10 mouse cellular contexts compared by ENCODE assay signal in genomic region chr9:44645481-44645880, GRCm38 (mm10). TPM values are rescaled to one million over a fixed set of nuclear protein-coding genes. Genes with fewer than 3 reads are reported as not detected.
DNase-seq lines count a peak whose midpoint lies in the region; ATAC-seq lines count a peak whose summit lies in the region.
"Had no signal": no experiment of that assay in that cellular context is flagged by ENCODE, and none has a peak within 500 bp of the region (broad histone marks: within the 10 kb centered on the region; RNA-seq: fewer than 3 reads in every experiment).

No protein-coding gene starts in this region.

- no peaks in the 10 kb centered on the region for H3K36me3 ChIP-seq in midbrain, embryonic 11.5 days (ENCODE audit: control insufficient read depth, insufficient read depth, low read length)
- H3K36me3 ChIP-seq in midbrain, embryonic 15.5 days (replicated peaks), result 0 out of 2 replicates have a peak, but pooled peaks cover 2% of the 10 kb centered on the region
- no peaks in the 10 kb centered on the region for H3K36me3 ChIP-seq in lung, embryonic 15.5 days
- peaks cover 13% of the 10 kb centered on the region for H3K36me3 ChIP-seq in embryonic facial prominence, embryonic 10.5 days (replicated peaks)

- H3K9ac ChIP-seq in midbrain, embryonic 11.5 days (ENCODE audit: low read length), result no peak overlapping the region
- no peak overlapping the region for H3K9ac ChIP-seq in midbrain, embryonic 15.5 days
- no peak overlapping the region for H3K9ac ChIP-seq in lung, embryonic 15.5 days

- H3K4me2 ChIP-seq in midbrain, embryonic 11.5 days, result no peak overlapping the region
- no peak overlapping the region for H3K4me2 ChIP-seq in midbrain, embryonic 15.5 days
- no peak overlapping the region for H3K4me2 ChIP-seq in lung, embryonic 15.5 days

- intact Hi-C loops in left cerebral cortex, postnatal 36 days (cut with DNase I), result no loop called here

- peak; percentile 70 for DNase-seq in midbrain, embryonic 11.5 days (ENCODE audit: low spot score, missing footprints)
- peak; percentile 75 for DNase-seq in brain, adult 2 months (ENCODE audit: low read depth, low spot score)
- DNase-seq in heart, adult 9 months (ENCODE audit: low spot score in 2 of 2), result peak; percentile 52 to 77
- no peak for DNase-seq in embryonic facial prominence, embryonic 10.5 days (ENCODE audit: low spot score)
- no peak for DNase-seq in left cerebral cortex, postnatal 36 days (ENCODE audit: low spot score in 2 of 2)
- DNase-seq in left cerebral cortex, adult 11 months (ENCODE audit: low spot score), result no peak

- H3K4me3 ChIP-seq in midbrain, embryonic 11.5 days (ENCODE audit: low read depth, low read length), result no peak overlapping the region
- no peak overlapping the region for H3K4me3 ChIP-seq in midbrain, embryonic 15.5 days
- no peak overlapping the region for H3K4me3 ChIP-seq in lung, embryonic 15.5 days
- H3K4me3 ChIP-seq in embryonic facial prominence, embryonic 10.5 days, result no peak overlapping the region
- H3K4me3 ChIP-seq: myocyte had no signal

- H3K27me3 ChIP-seq in midbrain, embryonic 11.5 days (ENCODE audit: control insufficient read depth, insufficient read depth, low read length), result no peaks in the 10 kb centered on the region
- no peaks in the 10 kb centered on the region for H3K27me3 ChIP-seq in midbrain, embryonic 15.5 days (replicated peaks)
- no peaks in the 10 kb centered on the region for H3K27me3 ChIP-seq in lung, embryonic 15.5 days
- H3K27me3 ChIP-seq in embryonic facial prominence, embryonic 10.5 days (replicated peaks; ENCODE audit: low read depth, poor library complexity, severe bottlenecking), result no peaks in the 10 kb centered on the region

- 76% methylated on average over 5 of the region's 5 CpGs for WGBS in midbrain, embryonic 11.5 days
- 76% methylated on average over 5 of the region's 5 CpGs for WGBS in midbrain, embryonic 15.5 days
- 37% methylated on average over 5 of the region's 5 CpGs for WGBS in lung, embryonic 15.5 days
- WGBS in embryonic facial prominence, embryonic 10.5 days, result 86% methylated on average over 5 of the region's 5 CpGs

- no peak for ATAC-seq in midbrain, embryonic 11.5 days (ENCODE audit: low FRiP score)
- ATAC-seq in midbrain, embryonic 15.5 days (replicated peaks), result no peak
- ATAC-seq in lung, embryonic 15.5 days (ENCODE audit: borderline replicate concordance, extremely low read depth, low FRiP score, low TSS enrichment), result peak; percentile 58; the same call in 1 of the 2 replicates

- no peaks in the 10 kb centered on the region for H3K4me1 ChIP-seq in midbrain, embryonic 11.5 days (ENCODE audit: control insufficient read depth, insufficient read depth, low read length)
- no peaks in the 10 kb centered on the region for H3K4me1 ChIP-seq in midbrain, embryonic 15.5 days
- H3K4me1 ChIP-seq in lung, embryonic 15.5 days, result 0 out of 2 replicates have a peak, but pooled peaks cover 5% of the 10 kb centered on the region
- H3K4me1 ChIP-seq in embryonic facial prominence, embryonic 10.5 days, result no peaks in the 10 kb centered on the region

- no peaks in the 10 kb centered on the region for H3K9me3 ChIP-seq in midbrain, embryonic 11.5 days (ENCODE audit: control insufficient read depth, low read length)
- no peaks in the 10 kb centered on the region for H3K9me3 ChIP-seq in midbrain, embryonic 15.5 days
- H3K9me3 ChIP-seq in lung, embryonic 15.5 days, result no peaks in the 10 kb centered on the region
- H3K9me3 ChIP-seq in embryonic facial prominence, embryonic 10.5 days, result peaks cover 4% of the 10 kb centered on the region; the same call in 1 of the 2 replicates

- no peak overlapping the region for H3K27ac ChIP-seq in midbrain, embryonic 11.5 days (ENCODE audit: low read depth, low read length)
- no peak overlapping the region for H3K27ac ChIP-seq in midbrain, embryonic 15.5 days
- no peak overlapping the region for H3K27ac ChIP-seq in lung, embryonic 15.5 days
- no peak overlapping the region for H3K27ac ChIP-seq in embryonic facial prominence, embryonic 10.5 days (replicated peaks)

RNA-seq across cellular contexts. Expression of gene Treh, which starts 27.6 kb away (rescaled TPM):
- polyA plus RNA-seq in midbrain, embryonic 11.5 days (2014; fragmentation: Nextera tagmentation; extraction: Ambion mirVana), result not detected in 2 replicates
- polyA plus RNA-seq in midbrain, embryonic 15.5 days (2015; fragmentation: Nextera tagmentation; extraction: Ambion mirVana), result not detected in 2 replicates
- not detected in 2 replicates for polyA plus RNA-seq in lung, embryonic 15.5 days (2015; fragmentation: Nextera tagmentation; extraction: Ambion mirVana)
- not detected in 2 replicates for polyA plus RNA-seq in embryonic facial prominence, embryonic 10.5 days (2016; fragmentation: Nextera tagmentation; extraction: Ambion mirVana)
- under 1 TPM in 1 of 2 experiments, not detected in 1; 0.27 TPM for total RNA-seq in left cerebral cortex, postnatal 36 days (2021)
- polyA plus RNA-seq: heart, embryonic 14.5 days had no signal

RNA-seq across cellular contexts. Expression of gene Ddx6, which starts 40.8 kb away (rescaled TPM):
- polyA plus RNA-seq in midbrain, embryonic 11.5 days (2014; fragmentation: Nextera tagmentation; extraction: Ambion mirVana), result 11.9 and 13.8 TPM in 2 replicates
- 20.7 and 22.6 TPM in 2 replicates for polyA plus RNA-seq in midbrain, embryonic 15.5 days (2015; fragmentation: Nextera tagmentation; extraction: Ambion mirVana)
- polyA plus RNA-seq in lung, embryonic 15.5 days (2015; fragmentation: Nextera tagmentation; extraction: Ambion mirVana), result 20.7 and 22.5 TPM in 2 replicates
- 21.8 and 23.5 TPM in 2 replicates for polyA plus RNA-seq in embryonic facial prominence, embryonic 10.5 days (2016; fragmentation: Nextera tagmentation; extraction: Ambion mirVana)
- 100 to 1,000 TPM; 128 to 140 TPM for total RNA-seq in left cerebral cortex, postnatal 36 days (2021)

Comparison
In these comparisons a context has a peak if more than half of its experiments do, and no peak if none do; other contexts are left out.
1. DNase-seq: peak in midbrain, embryonic 11.5 days (single experiment), brain, adult 2 months (single experiment) and heart, adult 9 months (2 of 2); none in embryonic facial prominence, embryonic 10.5 days (single experiment), left cerebral cortex, postnatal 36 days (0 of 2) and left cerebral cortex, adult 11 months (single experiment).